ENCODE assay signal across 9 mouse cellular contexts in genomic region chr5:148547870-148548456, GRCm38 (mm10). TPM values are rescaled to one million over a fixed set of nuclear protein-coding genes. Genes with fewer than 3 reads are reported as not detected.
DNase-seq lines count a peak whose midpoint lies in the region; ATAC-seq and TF ChIP-seq lines count a peak whose summit lies in the region.
"Had no signal": no experiment of that assay in that cellular context is flagged by ENCODE, and none has a peak within 500 bp of the region (broad histone marks: within the 10 kb centered on the region; RNA-seq: fewer than 3 reads in every experiment).

No protein-coding gene starts in this region.

- WGBS in heart, embryonic 10.5 days = 32% methylated on average over 10 of the region's 10 CpGs
- WGBS in liver, embryonic 15.5 days (ENCODE audit: insufficient replicate concordance) = 26% methylated on average over 10 of the region's 10 CpGs

- DNase-seq in heart, embryonic 10.5 days (ENCODE audit: low spot score) = no peak
- no peak for DNase-seq in heart, postnatal 4 days
- peak; percentile 47 for DNase-seq in A20 (ENCODE audit: low read depth, low spot score)
- DNase-seq in urinary bladder, adult 2 months (ENCODE audit: low spot score) = no peak
- no peak for DNase-seq in left cerebral cortex, adult 11 months (ENCODE audit: low spot score)

- H3K4me3 ChIP-seq in heart, embryonic 10.5 days = peak overlapping the region; percentile 22
- no peak overlapping the region for H3K4me3 ChIP-seq in cortical plate, adult 2 months (ENCODE audit: insufficient read depth, low read length)
- no peak overlapping the region for H3K4me3 ChIP-seq in liver, embryonic 15.5 days (replicated peaks)
- H3K4me3 ChIP-seq: limb, embryonic 12.5 days had no signal

- no peak for TF ChIP-seq CTCF in cortical plate, adult 2 months (IDR thresholded peaks at IDR 0.05; ENCODE audit: extremely low read depth, insufficient read depth, low read length)

- no peak for TF ChIP-seq POLR2A in cortical plate, adult 2 months (IDR thresholded peaks at IDR 0.05; ENCODE audit: extremely low read depth, insufficient read depth, low read length)

- H3K27me3 ChIP-seq in heart, embryonic 10.5 days (ENCODE audit: insufficient read depth, poor library complexity, severe bottlenecking) = no peaks in the 10 kb centered on the region
- peaks cover 30% of the 10 kb centered on the region for H3K27me3 ChIP-seq in liver, embryonic 15.5 days
- H3K27me3 ChIP-seq: limb, embryonic 12.5 days had no signal

- no peaks in the 10 kb centered on the region for H3K9me3 ChIP-seq in heart, embryonic 10.5 days
- H3K9me3 ChIP-seq in liver, embryonic 15.5 days (replicated peaks) = no peaks in the 10 kb centered on the region
- H3K9me3 ChIP-seq: limb, embryonic 12.5 days had no signal

- 0 out of 2 replicates have a peak overlapping the region, but pooled peaks have one; percentile 16 for H3K27ac ChIP-seq in heart, embryonic 10.5 days
- H3K27ac ChIP-seq in cortical plate, adult 2 months (ENCODE audit: insufficient read depth, low read length) = 0 out of 2 replicates have a peak overlapping the region, but pooled peaks have one; percentile 8
- H3K27ac ChIP-seq in liver, embryonic 15.5 days (replicated peaks) = no peak overlapping the region
- H3K27ac ChIP-seq: limb, embryonic 12.5 days had no signal

- H3K4me1 ChIP-seq in heart, embryonic 10.5 days = peaks cover 56% of the 10 kb centered on the region
- peaks cover 7% of the 10 kb centered on the region; the same call in 1 of the 2 replicates for H3K4me1 ChIP-seq in cortical plate, adult 2 months (ENCODE audit: control insufficient read depth, insufficient read depth, low read length)
- peaks cover 49% of the 10 kb centered on the region for H3K4me1 ChIP-seq in liver, embryonic 15.5 days (replicated peaks)

- H3K9ac ChIP-seq in liver, embryonic 15.5 days = no peak overlapping the region
- H3K9ac ChIP-seq: limb, embryonic 12.5 days had no signal

- ATAC-seq in liver, embryonic 15.5 days (ENCODE audit: insufficient read depth) = no peak
- no peak for ATAC-seq in megakaryocyte progenitor cell, adult 5-6 weeks (replicated peaks; ENCODE audit: poor library complexity)

- peak overlapping the region; percentile 35 for H3K4me2 ChIP-seq in liver, embryonic 15.5 days
- H3K4me2 ChIP-seq: limb, embryonic 12.5 days had no signal

- no peaks in the 10 kb centered on the region for H3K36me3 ChIP-seq in heart, embryonic 10.5 days
- no peaks in the 10 kb centered on the region for H3K36me3 ChIP-seq in liver, embryonic 15.5 days (replicated peaks)
- H3K36me3 ChIP-seq: limb, embryonic 12.5 days had no signal

RNA-seq across cellular contexts. Expression of gene Ubl3, which starts 4.6 kb away (rescaled TPM):
- polyA plus RNA-seq in heart, embryonic 10.5 days (2016; fragmentation: Nextera tagmentation; extraction: Ambion mirVana) = 55.0 and 59.9 TPM in 2 replicates
- total RNA-seq in heart, postnatal 4 days (2021) = 10 to 100 TPM; 71.4 to 82.6 TPM
- 129 and 139 TPM in 2 replicates for polyA plus RNA-seq in cortical plate, adult 2 months (2012; rRNA removed)
- 21.1 and 22.2 TPM in 2 replicates for polyA plus RNA-seq in liver, embryonic 15.5 days (2015; fragmentation: Nextera tagmentation; extraction: Ambion mirVana)
- 50.8 and 66.5 TPM in 2 replicates for polyA plus RNA-seq in urinary bladder, adult 2 months (2012; rRNA removed)
- total RNA-seq in megakaryocyte progenitor cell, adult 5-6 weeks (2015) = 23.5 and 26.2 TPM in 2 replicates
- 33.2 and 37.4 TPM in 2 replicates for total RNA-seq in megakaryocyte progenitor cell, adult 5-6 weeks (2017)
